Mouse (Mus musculus): ENCODE measurements around the gene Nt5e.
"Not testable (repeated sequence)": the region's sequence is repeated elsewhere in the genome, so short reads cannot be mapped to it uniquely, and the experiment has no call there.

Gene Nt5e

GRCm38 (mm10) chr9:88326930-88327901 lies at the start of gene Nt5e:
Gene Nt5e (plus strand): TSS chr9:88327197.
- peak; percentile 79 to 88 for DNase-seq (ENCODE audit: inconsistent age in 2 of 2, low spot score in 1 of 2)

GRCm38 (mm10) chr9:88277588-88277987 lies 49.4 kb upstream of the Nt5e start:
- no peak for DNase-seq (ENCODE audit: inconsistent age in 2 of 2, low spot score in 1 of 2)

- no peak for DNase-seq (ENCODE audit: inconsistent age in 2 of 2, low spot score in 1 of 2)
These were observed 47.3 kb upstream of the Nt5e start for GRCm38 (mm10) chr9:88279728-88280127.

GRCm38 (mm10) chr9:88289568-88290168 lies 37.3 kb upstream of the Nt5e start:
- no peak for DNase-seq (ENCODE audit: inconsistent age in 2 of 2, low spot score in 1 of 2)

- no peak for DNase-seq (ENCODE audit: inconsistent age in 2 of 2, low spot score in 1 of 2)
These were observed 34.1 kb upstream of the Nt5e start for GRCm38 (mm10) chr9:88292836-88293370.

- no peak for DNase-seq (ENCODE audit: inconsistent age in 2 of 2, low spot score in 1 of 2)
These were observed 31.2 kb upstream of the Nt5e start for GRCm38 (mm10) chr9:88295798-88296197.

- DNase-seq (ENCODE audit: inconsistent age in 2 of 2, low spot score in 1 of 2), result peak; percentile 24 to 44
These were observed 30.7 kb upstream of the Nt5e start for GRCm38 (mm10) chr9:88296321-88296720.

- not testable (repeated sequence) for DNase-seq (ENCODE audit: inconsistent age in 2 of 2, low spot score in 1 of 2)
These were observed 29.8 kb upstream of the Nt5e start for GRCm38 (mm10) chr9:88297244-88297643.

GRCm38 (mm10) chr9:88297871-88298658 lies 28.9 kb upstream of the Nt5e start:
- DNase-seq (ENCODE audit: inconsistent age in 2 of 2, low spot score in 1 of 2), result no peak

- DNase-seq (ENCODE audit: inconsistent age in 2 of 2, low spot score in 1 of 2), result no peak
These were observed 19.9 kb upstream of the Nt5e start for GRCm38 (mm10) chr9:88307019-88307618.

GRCm38 (mm10) chr9:88309127-88309526 lies 17.9 kb upstream of the Nt5e start:
- DNase-seq (ENCODE audit: inconsistent age in 2 of 2, low spot score in 1 of 2), result no peak

GRCm38 (mm10) chr9:88319226-88319625 lies 7.8 kb upstream of the Nt5e start:
- no peak for DNase-seq (ENCODE audit: inconsistent age in 2 of 2, low spot score in 1 of 2)

- no peak for DNase-seq (ENCODE audit: inconsistent age in 2 of 2, low spot score in 1 of 2)
These were observed 2.4 kb upstream of the Nt5e start for GRCm38 (mm10) chr9:88324616-88325015.

GRCm38 (mm10) chr9:88328666-88329065 lies 1.7 kb downstream of the Nt5e start:
- no peak for DNase-seq (ENCODE audit: inconsistent age in 2 of 2, low spot score in 1 of 2)

- no peak for DNase-seq (ENCODE audit: inconsistent age in 2 of 2, low spot score in 1 of 2)
These were observed 2.3 kb downstream of the Nt5e start for GRCm38 (mm10) chr9:88329166-88329748.

- DNase-seq (ENCODE audit: inconsistent age in 2 of 2, low spot score in 1 of 2), result no peak
These were observed 3.3 kb downstream of the Nt5e start for GRCm38 (mm10) chr9:88330316-88330715.

- DNase-seq (ENCODE audit: inconsistent age in 2 of 2, low spot score in 1 of 2), result no peak
These were observed 5.5 kb downstream of the Nt5e start for GRCm38 (mm10) chr9:88332447-88332846.

- DNase-seq (ENCODE audit: inconsistent age in 2 of 2, low spot score in 1 of 2), result no peak
These were observed 8.8 kb downstream of the Nt5e start for GRCm38 (mm10) chr9:88335839-88336238.

GRCm38 (mm10) chr9:88340819-88341218 lies 13.8 kb downstream of the Nt5e start:
- no peak for DNase-seq (ENCODE audit: inconsistent age in 2 of 2, low spot score in 1 of 2)

- DNase-seq (ENCODE audit: inconsistent age in 2 of 2, low spot score in 1 of 2), result no peak
These were observed 15.2 kb downstream of the Nt5e start for GRCm38 (mm10) chr9:88342241-88342640.
